Mouse (Mus musculus) midbrain, postnatal 0 days (tissue): ENCODE results near the gene Ilvbl. TPM values are rescaled to one million over a fixed set of nuclear protein-coding genes. Genes with fewer than 3 reads are reported as not detected.
"Not testable (repeated sequence)": the region's sequence is repeated elsewhere in the genome, so short reads cannot be mapped to it uniquely, and the experiment has no call there.

Source experiments
- ATAC-seq: fragments of 200-750 bp; cut with Nextera tagmentation; 2 replicates; pipeline ENCODE4 v1.8.0; 2017; ENCODE audit warnings: moderate number of reproducible peaks, mild to moderate bottlenecking, moderate TSS enrichment, moderate library complexity; ENCODE audit not compliant: low FRiP score
- DNase-seq: peaks from one replicate; pipeline ENCODE4 v3.0.0-alpha.2; 2015; ENCODE audit warnings: low spot score
- H3K27ac ChIP-seq: fragments of 300-500 bp; sonication (generic); 2 replicates; pipeline ENCODE4 v1.5.1; 2014; ENCODE audit warnings: low read depth, mild to moderate bottlenecking, low read length, mixed read lengths
- H3K27me3 ChIP-seq: fragments of 300-500 bp; sonication (generic); 2 replicates; pipeline ENCODE4 v1.6.1; 2014; ENCODE audit warnings: low read length, control low read depth, mixed read lengths; ENCODE audit not compliant: insufficient read depth
- H3K36me3 ChIP-seq: fragments of 300-500 bp; sonication (generic); 2 replicates; pipeline ENCODE4 v1.6.1; 2014; ENCODE audit warnings: low read length, control low read depth, mixed read lengths; ENCODE audit not compliant: insufficient read depth
- H3K4me1 ChIP-seq: fragments of 300-500 bp; sonication (generic); 2 replicates; pipeline ENCODE4 v1.6.1; 2014; ENCODE audit warnings: mild to moderate bottlenecking, control low read depth, antibody characterized with exemption, low read length, mixed read lengths; ENCODE audit not compliant: insufficient read depth
- H3K4me2 ChIP-seq: fragments of 300-500 bp; sonication (generic); 2 replicates; pipeline ENCODE4 v1.6.1; 2014; ENCODE audit warnings: low read depth, mild to moderate bottlenecking, low read length, mixed read lengths; ENCODE audit not compliant: poor library complexity, severe bottlenecking
- H3K4me3 ChIP-seq: fragments of 300-500 bp; sonication (generic); 2 replicates; pipeline ENCODE4 v1.5.1; 2014; ENCODE audit warnings: low read depth, mild to moderate bottlenecking, low read length, moderate library complexity
- H3K9ac ChIP-seq: fragments of 300-500 bp; sonication (generic); replicated peaks from 2 replicates; pipeline ENCODE4 v1.6.1; 2014; ENCODE audit warnings: mild to moderate bottlenecking, low read length, moderate library complexity, mixed read lengths; ENCODE audit not compliant: poor library complexity, severe bottlenecking
- H3K9me3 ChIP-seq: fragments of 300-500 bp; sonication (generic); 2 replicates; pipeline ENCODE4 v1.6.1; 2016; ENCODE audit warnings: low read length, control low read depth
- CTCF ChIP-seq: IDR thresholded peaks from 2 replicates; pipeline ENCODE4 v1.5.1; 2016; ENCODE audit warnings: antibody characterized with exemption, mild to moderate bottlenecking
- WGBS: fragments of 180-500 bp; shearing (Covaris S2); extraction: QIAGEN DNeasy Blood & Tissue Kit; methylation state at CpG from one replicate; pipeline ENCODE4 v1.1.7; 2014; 5-methylcytosine and 5-hydroxymethylcytosine counted together
- polyA plus RNA-seq: library from polyadenylated mRNA; unstranded; fragments of >200 nt; fragmentation: Nextera tagmentation; extraction: Ambion mirVana; gene quantifications from 2 replicates; pipeline ENCODE4 v1.2.1, GENCODE M21; 2015
- total RNA-seq: library from RNA; depleted of rRNA; stranded (reverse); fragments of >200 nt; gene quantifications from 2 replicates; pipeline ENCODE4 v1.2.3, GENCODE M21; 2014; rRNA removed

The Ilvbl gene
- total RNA-seq (50.1 and 68.2 TPM in 2 replicates), polyA plus RNA-seq (82.1 and 92.3 TPM in 2 replicates)

DNA sequence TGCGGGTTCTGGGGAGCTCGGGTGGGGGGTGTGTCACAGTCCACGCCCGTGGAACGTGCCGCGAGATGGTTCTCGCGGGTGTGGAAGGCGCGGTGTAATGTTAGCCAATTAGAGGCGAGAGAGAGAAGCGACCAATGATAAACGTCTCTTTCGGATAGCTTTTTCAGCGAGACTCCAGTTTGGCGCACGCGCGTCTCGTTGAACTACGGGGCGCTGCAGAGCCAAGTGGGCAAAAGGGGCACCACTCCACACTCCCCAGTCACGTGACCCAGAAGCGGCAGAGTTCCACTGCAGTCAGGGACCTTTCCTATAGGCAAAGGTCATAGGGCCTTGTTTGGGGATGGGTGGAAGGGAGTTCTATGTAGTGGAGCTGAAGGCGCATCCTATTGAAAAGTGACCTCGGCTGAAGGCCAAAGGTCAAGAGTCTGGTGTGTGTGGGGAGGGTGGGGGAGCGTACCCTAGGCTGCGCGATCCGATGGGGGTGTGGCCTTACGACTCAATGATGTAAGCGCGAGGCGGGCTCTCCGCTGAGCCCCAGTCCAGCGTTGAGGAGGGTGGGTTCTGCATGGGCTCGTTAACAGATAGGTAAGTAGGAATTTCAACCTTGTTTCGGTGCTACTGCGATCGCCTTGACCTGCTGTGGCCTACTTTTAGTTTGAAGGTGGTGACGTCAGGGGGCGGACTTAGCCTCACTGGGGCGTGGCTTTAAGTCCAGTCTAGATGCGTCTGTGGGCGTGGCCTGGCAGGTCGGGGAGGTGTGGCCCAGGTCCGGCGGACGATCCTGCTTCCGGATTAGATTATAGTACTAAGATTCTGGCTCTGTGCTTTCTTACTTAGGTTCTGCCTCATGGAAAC, at the start of gene Ilvbl:
Gene Ilvbl (plus strand): TSS at position 97 of the 855 bp plus-strand sequence.
- Histone ChIP-seq H3K36me3 (peaks cover 13% of the 10 kb centered on the region), H3K4me3 (peak within 1 kb of the TSS; percentile 59), H3K4me1 (peaks cover 2% of the 10 kb centered on the region; the same call in 1 of the 2 replicates), H3K27me3 (no peaks in the 10 kb centered on the region), H3K9ac (peak within 1 kb of the TSS; percentile 71), H3K9me3 (no peaks in the 10 kb centered on the region), H3K4me2 (peak within 1 kb of the TSS; percentile 72), H3K27ac (peak within 1 kb of the TSS; percentile 86)
- TF ChIP-seq CTCF: peak; percentile 56
- under 1% methylated on average over 51 of the region's 51 CpGs for WGBS
- DNase-seq (peak; percentile 97), ATAC-seq (peak; percentile 95)

DNA sequence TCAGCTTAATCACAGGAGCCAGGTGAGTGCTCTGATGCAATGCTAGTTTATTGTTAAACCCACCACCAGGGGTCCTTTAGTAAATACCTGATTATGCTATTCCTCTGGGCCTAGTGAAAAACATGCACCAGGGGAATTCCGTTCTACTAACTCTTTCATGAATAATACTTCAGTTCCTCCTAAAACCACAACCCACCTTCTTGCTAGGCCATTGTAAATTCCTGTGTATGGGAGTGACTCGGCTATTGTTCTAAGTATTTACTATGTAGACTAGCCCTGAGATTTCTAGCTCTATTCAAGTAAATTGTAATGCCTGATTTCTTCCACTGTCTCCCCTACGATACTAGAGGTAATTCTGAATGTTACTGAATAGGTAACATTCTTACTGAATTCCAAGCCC, 49.1 kb upstream of the Ilvbl start:
- DNase-seq, H3K9ac ChIP-seq, ATAC-seq, H3K27ac ChIP-seq, H3K4me1 ChIP-seq, H3K4me3 ChIP-seq, H3K36me3 ChIP-seq, H3K4me2 ChIP-seq, H3K27me3 ChIP-seq, H3K9me3 ChIP-seq: not testable (repeated sequence)
- WGBS: 52% methylated on average over 3 of the region's 3 CpGs

DNA sequence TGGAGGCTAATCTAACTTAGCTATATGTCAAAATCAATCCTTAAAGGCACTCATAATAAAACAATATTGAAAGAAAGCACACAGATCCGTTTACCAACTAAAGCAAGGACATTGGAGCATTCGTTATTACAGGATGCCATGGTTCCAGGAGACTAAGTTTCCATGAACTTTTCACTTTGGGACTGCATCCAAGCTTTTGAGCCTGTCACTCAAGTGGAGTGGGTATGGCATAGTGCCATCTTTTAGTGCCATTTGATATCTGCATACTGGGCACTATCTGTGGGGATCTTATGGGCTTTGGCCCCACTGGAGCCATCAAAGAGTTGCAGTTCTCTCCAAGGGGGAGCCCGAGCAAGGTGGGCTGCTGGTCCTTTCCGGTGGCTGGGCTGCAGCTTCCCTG, 48.6 kb upstream of the Ilvbl start:
- ATAC-seq: no peak
- DNase-seq: no peak
- TF ChIP-seq CTCF: no peak

DNA sequence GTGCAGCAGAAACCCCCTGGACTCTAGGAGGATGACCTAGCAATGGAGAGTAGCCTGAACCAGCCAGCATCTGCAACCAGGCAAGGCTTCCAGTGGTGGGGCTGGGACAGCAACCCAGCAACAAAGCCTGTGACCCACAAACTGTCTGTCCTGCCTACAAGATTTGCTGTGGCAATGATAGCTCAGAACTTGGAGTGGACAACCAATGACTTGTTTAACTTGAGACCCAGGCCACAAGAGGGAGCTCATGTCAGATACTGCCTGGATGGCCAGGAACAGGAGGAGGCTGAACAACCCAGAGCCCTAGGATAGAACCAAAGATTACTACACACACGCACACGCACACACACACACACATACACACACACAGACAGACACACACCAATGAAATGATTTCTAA, 33.2 kb upstream of the Ilvbl start:
- 75% methylated on average over 2 of the region's 2 CpGs for WGBS
- H3K27ac ChIP-seq: no peak overlapping the region
- no peaks in the 10 kb centered on the region for H3K4me1 ChIP-seq
- H3K4me3 ChIP-seq: no peak overlapping the region
- TF ChIP-seq CTCF: peak; percentile 39
- no peaks in the 10 kb centered on the region for H3K9me3 ChIP-seq
- no peak for ATAC-seq
- peak; percentile 10 for DNase-seq
- H3K27me3 ChIP-seq: no peaks in the 10 kb centered on the region
- no peak overlapping the region for H3K4me2 ChIP-seq
- H3K9ac ChIP-seq: no peak overlapping the region
- no peaks in the 10 kb centered on the region for H3K36me3 ChIP-seq

More for the DNA sequence above, 48.6 kb upstream of the Ilvbl start:
- no peak overlapping the region for H3K4me2 ChIP-seq
- H3K4me1 ChIP-seq: no peaks in the 10 kb centered on the region
- H3K4me3 ChIP-seq: no peak overlapping the region
- H3K27me3 ChIP-seq: no peaks in the 10 kb centered on the region
- no peaks in the 10 kb centered on the region for H3K9me3 ChIP-seq
- WGBS: 62% methylated on average over 4 of the region's 4 CpGs
- no peak overlapping the region for H3K27ac ChIP-seq
- no peaks in the 10 kb centered on the region for H3K36me3 ChIP-seq
- no peak overlapping the region for H3K9ac ChIP-seq

DNA sequence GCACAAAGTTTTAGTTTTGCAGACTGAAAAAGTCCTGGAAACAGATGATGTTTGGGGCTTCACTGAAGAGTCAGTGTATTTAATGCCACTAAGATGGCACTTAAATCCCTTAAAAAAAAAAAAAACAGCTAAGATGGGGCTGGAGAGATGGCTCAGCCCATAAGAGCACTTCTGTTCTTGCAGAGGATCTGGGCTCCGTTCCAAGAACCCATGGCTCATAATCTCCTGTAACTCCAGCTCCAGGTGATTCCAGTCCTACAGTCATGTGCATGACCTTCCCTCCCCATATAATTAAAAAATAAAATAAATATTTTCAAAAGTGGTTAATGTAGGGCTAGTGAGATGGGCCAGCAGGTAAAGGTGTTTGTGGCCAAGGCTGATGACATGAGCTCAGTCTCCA, 9.1 kb upstream of the Ilvbl start:
- no peak for TF ChIP-seq CTCF
- no peaks in the 10 kb centered on the region for H3K9me3 ChIP-seq
- no peak overlapping the region for H3K27ac ChIP-seq
- H3K27me3 ChIP-seq: no peaks in the 10 kb centered on the region
- no peak overlapping the region for H3K4me3 ChIP-seq
- no peak for DNase-seq
- no peak overlapping the region for H3K9ac ChIP-seq
- no peaks in the 10 kb centered on the region for H3K4me1 ChIP-seq
- 88% methylated on average over 1 of the region's 1 CpGs for WGBS
- no peaks in the 10 kb centered on the region for H3K36me3 ChIP-seq
- no peak overlapping the region for H3K4me2 ChIP-seq
- no peak for ATAC-seq

DNA sequence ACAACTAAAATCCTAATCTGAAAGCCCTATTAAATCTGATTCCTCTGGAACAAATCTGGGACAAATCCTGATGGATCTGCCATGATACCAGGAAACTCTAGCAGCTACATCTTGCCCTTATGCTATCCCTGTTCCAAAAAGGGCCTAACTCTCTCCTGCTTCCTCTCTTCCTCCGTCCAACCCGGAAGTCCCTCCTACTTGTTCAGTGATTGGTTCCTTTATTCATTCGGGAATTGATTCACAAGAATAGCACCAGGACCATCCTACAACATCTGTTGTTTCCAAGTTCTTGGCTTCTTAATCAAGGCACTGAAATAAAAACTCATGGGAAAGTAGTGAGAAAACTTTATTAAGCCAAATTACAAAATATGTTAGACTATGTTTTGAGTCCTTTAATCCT, 5.0 kb upstream of the Ilvbl start:
- WGBS: 88% methylated on average over 3 of the region's 3 CpGs
- Histone ChIP-seq H3K4me2 (no peak overlapping the region), H3K4me3 (no peak overlapping the region), H3K9me3 (no peaks in the 10 kb centered on the region), H3K36me3 (no peaks in the 10 kb centered on the region), H3K9ac (no peak overlapping the region), H3K27me3 (no peaks in the 10 kb centered on the region), H3K4me1 (no peaks in the 10 kb centered on the region), H3K27ac (no peak overlapping the region)
- no peak for DNase-seq
- no peak for TF ChIP-seq CTCF
- no peak for ATAC-seq
